Mouse (Mus musculus): ENCODE data around the gene Cog1. TPM values are rescaled to one million over a fixed set of nuclear protein-coding genes. Genes with fewer than 3 reads are reported as not detected.

Cog1 gene
- polyA plus RNA-seq, 1 experiment from 2014 or later, result 26.4 TPM

GRCm38 (mm10) chr11:113676847-113677246, 27.9 kb downstream of the Cog1 start:
- 82% methylated on average over 2 of the region's 2 CpGs for WGBS
- H3K4me3 ChIP-seq (replicated peaks), result no peak overlapping the region
- no peaks in the 10 kb centered on the region for H3K27me3 ChIP-seq (replicated peaks)
- 0 out of 2 replicates have a peak, but pooled peaks cover 7% of the 10 kb centered on the region for H3K4me1 ChIP-seq (replicated peaks)
- H3K9me3 ChIP-seq, result no peaks in the 10 kb centered on the region
- 0 out of 2 replicates have a peak, but pooled peaks cover 11% of the 10 kb centered on the region for H3K36me3 ChIP-seq
- H3K9ac ChIP-seq, result no peak overlapping the region
- no peak overlapping the region for H3K4me2 ChIP-seq (replicated peaks)
- no peak for ATAC-seq
- no peak overlapping the region for H3K27ac ChIP-seq

- WGBS, result 100% methylated on average over 2 of the region's 2 CpGs
These were observed 28.4 kb downstream of the Cog1 start for GRCm38 (mm10) chr11:113677378-113677777.

GRCm38 (mm10) chr11:113678373-113678772, 29.4 kb downstream of the Cog1 start:
- H3K27me3 ChIP-seq (replicated peaks), result no peaks in the 10 kb centered on the region
- no peaks in the 10 kb centered on the region for H3K9me3 ChIP-seq
- H3K9ac ChIP-seq, result no peak overlapping the region
- H3K4me1 ChIP-seq (replicated peaks), result 0 out of 2 replicates have a peak, but pooled peaks cover 9% of the 10 kb centered on the region
- 0 out of 2 replicates have a peak, but pooled peaks cover 11% of the 10 kb centered on the region for H3K36me3 ChIP-seq
- 79% methylated on average over 8 of the region's 8 CpGs for WGBS
- no peak overlapping the region for H3K4me3 ChIP-seq (replicated peaks)
- ATAC-seq, result no peak
- H3K4me2 ChIP-seq (replicated peaks), result no peak overlapping the region
- no peak overlapping the region for H3K27ac ChIP-seq

More at GRCm38 (mm10) chr11:113677378-113677777, 28.4 kb downstream of the Cog1 start:
- H3K9ac ChIP-seq, result no peak overlapping the region
- H3K27me3 ChIP-seq (replicated peaks), result no peaks in the 10 kb centered on the region
- 0 out of 2 replicates have a peak, but pooled peaks cover 9% of the 10 kb centered on the region for H3K4me1 ChIP-seq (replicated peaks)
- H3K4me2 ChIP-seq (replicated peaks), result no peak overlapping the region
- 0 out of 2 replicates have a peak, but pooled peaks cover 11% of the 10 kb centered on the region for H3K36me3 ChIP-seq
- no peak overlapping the region for H3K4me3 ChIP-seq (replicated peaks)
- no peak for ATAC-seq
- no peak overlapping the region for H3K27ac ChIP-seq
- no peaks in the 10 kb centered on the region for H3K9me3 ChIP-seq

- Histone ChIP-seq H3K4me1 (replicated peaks) (0 out of 2 replicates have a peak, but pooled peaks cover 9% of the 10 kb centered on the region), H3K4me3 (replicated peaks) (no peak overlapping the region), H3K27me3 (replicated peaks) (no peaks in the 10 kb centered on the region), H3K4me2 (replicated peaks) (no peak overlapping the region), H3K36me3 (0 out of 2 replicates have a peak, but pooled peaks cover 2% of the 10 kb centered on the region), H3K9me3 (no peaks in the 10 kb centered on the region), H3K27ac (no peak overlapping the region), H3K9ac (no peak overlapping the region)
- ATAC-seq, result no peak
- WGBS, result 83% methylated on average over 2 of the region's 2 CpGs
These were observed 32.0 kb downstream of the Cog1 start for GRCm38 (mm10) chr11:113680954-113681353.

- Histone ChIP-seq H3K4me3 (replicated peaks) (no peak overlapping the region), H3K36me3 (0 out of 2 replicates have a peak, but pooled peaks cover 1% of the 10 kb centered on the region), H3K27ac (no peak overlapping the region), H3K27me3 (replicated peaks) (no peaks in the 10 kb centered on the region), H3K9ac (no peak overlapping the region), H3K4me1 (replicated peaks) (0 out of 2 replicates have a peak, but pooled peaks cover 15% of the 10 kb centered on the region), H3K9me3 (no peaks in the 10 kb centered on the region), H3K4me2 (replicated peaks) (0 out of 2 replicates have a peak overlapping the region, but pooled peaks have one; percentile 77)
- no peak for ATAC-seq
These were observed 33.0 kb downstream of the Cog1 start for GRCm38 (mm10) chr11:113681979-113682378.

GRCm38 (mm10) chr11:113682897-113683626, 34.1 kb downstream of the Cog1 start:
- Histone ChIP-seq H3K9ac (peak overlapping the region; percentile 87), H3K36me3 (no peaks in the 10 kb centered on the region), H3K27me3 (replicated peaks) (no peaks in the 10 kb centered on the region), H3K4me1 (replicated peaks) (0 out of 2 replicates have a peak, but pooled peaks cover 16% of the 10 kb centered on the region), H3K9me3 (no peaks in the 10 kb centered on the region), H3K4me2 (replicated peaks) (peak overlapping the region; percentile 77), H3K4me3 (replicated peaks) (peak overlapping the region; percentile 97), H3K27ac (peak overlapping the region; percentile 94)
- whole genome bisulfite sequencing, result 1% methylated on average over 38 of the region's 38 CpGs
- peak; percentile 63 for ATAC-seq

GRCm38 (mm10) chr11:113683627-113683956, 34.6 kb downstream of the Cog1 start:
- no peaks in the 10 kb centered on the region for H3K9me3 ChIP-seq
- H3K4me2 ChIP-seq (replicated peaks), result peak overlapping the region; percentile 77
- 0% methylated on average over 36 of the region's 38 CpGs for WGBS
- peaks cover 4% of the 10 kb centered on the region for H3K36me3 ChIP-seq
- H3K4me3 ChIP-seq (replicated peaks), result peak overlapping the region; percentile 97
- H3K27me3 ChIP-seq (replicated peaks), result no peaks in the 10 kb centered on the region
- ATAC-seq, result no peak; the same call in 1 of the 2 replicates
- peak overlapping the region; percentile 94 for H3K27ac ChIP-seq
- H3K9ac ChIP-seq, result peak overlapping the region; percentile 87
- 0 out of 2 replicates have a peak, but pooled peaks cover 16% of the 10 kb centered on the region for H3K4me1 ChIP-seq (replicated peaks)

GRCm38 (mm10) chr11:113683957-113684706, 35.2 kb downstream of the Cog1 start, which contains the start of the genes Fam104a and D11Wsu47e:
Fam104a (minus strand) TSS chr11:113684155.
D11Wsu47e (plus strand) TSS chr11:113684412.
- peak; percentile 96 for ATAC-seq
- H3K4me1 ChIP-seq (replicated peaks), result 0 out of 2 replicates have a peak, but pooled peaks cover 16% of the 10 kb centered on the region

GRCm38 (mm10) chr11:113684707-113685426, 35.9 kb downstream of the Cog1 start:
- peak overlapping the region; percentile 97 for H3K4me3 ChIP-seq (replicated peaks)
- 41% methylated on average over 25 of the region's 25 CpGs for WGBS
- H3K4me1 ChIP-seq (replicated peaks), result 0 out of 2 replicates have a peak, but pooled peaks cover 16% of the 10 kb centered on the region
- H3K9me3 ChIP-seq, result no peaks in the 10 kb centered on the region
- H3K4me2 ChIP-seq (replicated peaks), result peak overlapping the region; percentile 71
- peak overlapping the region; percentile 48; the same call in 1 of the 2 replicates for H3K27ac ChIP-seq
- H3K36me3 ChIP-seq, result peaks cover 15% of the 10 kb centered on the region
- peak overlapping the region; percentile 62 for H3K9ac ChIP-seq
- H3K27me3 ChIP-seq (replicated peaks), result no peaks in the 10 kb centered on the region
- no peak for ATAC-seq

More at GRCm38 (mm10) chr11:113683957-113684706, 35.2 kb downstream of the Cog1 start, which contains the start of the genes Fam104a and D11Wsu47e:
- Histone ChIP-seq H3K27ac (peak within 1 kb of the TSS; percentile 94), H3K27me3 (replicated peaks) (no peaks in the 10 kb centered on the region), H3K36me3 (peaks cover 8% of the 10 kb centered on the region), H3K9me3 (no peaks in the 10 kb centered on the region), H3K4me2 (replicated peaks) (peak within 1 kb of the TSS; percentile 77), H3K9ac (peak within 1 kb of the TSS; percentile 87), H3K4me3 (replicated peaks) (peak within 1 kb of the TSS; percentile 97)
- WGBS, result under 1% methylated on average over 73 of the region's 73 CpGs

- H3K27ac ChIP-seq, result no peak overlapping the region
- H3K9me3 ChIP-seq, result no peaks in the 10 kb centered on the region
- ATAC-seq, result no peak
- H3K4me1 ChIP-seq (replicated peaks), result 0 out of 2 replicates have a peak, but pooled peaks cover 8% of the 10 kb centered on the region
- no peak overlapping the region for H3K4me3 ChIP-seq (replicated peaks)
- no peaks in the 10 kb centered on the region for H3K27me3 ChIP-seq (replicated peaks)
- 77% methylated on average over 2 of the region's 2 CpGs for WGBS
- H3K9ac ChIP-seq, result no peak overlapping the region
- no peak overlapping the region for H3K4me2 ChIP-seq (replicated peaks)
- H3K36me3 ChIP-seq, result peaks cover 16% of the 10 kb centered on the region
These were observed 38.1 kb downstream of the Cog1 start for GRCm38 (mm10) chr11:113687031-113687430.

- no peaks in the 10 kb centered on the region for H3K27me3 ChIP-seq (replicated peaks)
- no peak for ATAC-seq
- H3K9me3 ChIP-seq, result no peaks in the 10 kb centered on the region
- H3K27ac ChIP-seq, result 0 out of 2 replicates have a peak overlapping the region, but pooled peaks have one; percentile 42
- H3K4me2 ChIP-seq (replicated peaks), result no peak overlapping the region
- H3K4me3 ChIP-seq (replicated peaks), result no peak overlapping the region
- WGBS, result 88% methylated on average over 12 of the region's 12 CpGs
- 0 out of 2 replicates have a peak, but pooled peaks cover 7% of the 10 kb centered on the region for H3K4me1 ChIP-seq (replicated peaks)
- H3K9ac ChIP-seq, result no peak overlapping the region
- peaks cover 41% of the 10 kb centered on the region for H3K36me3 ChIP-seq
These were observed 41.5 kb downstream of the Cog1 start for GRCm38 (mm10) chr11:113690506-113690905.
